Comparison of ENCODE assay signal across 8 mouse cellular contexts in the genomic region with DNA sequence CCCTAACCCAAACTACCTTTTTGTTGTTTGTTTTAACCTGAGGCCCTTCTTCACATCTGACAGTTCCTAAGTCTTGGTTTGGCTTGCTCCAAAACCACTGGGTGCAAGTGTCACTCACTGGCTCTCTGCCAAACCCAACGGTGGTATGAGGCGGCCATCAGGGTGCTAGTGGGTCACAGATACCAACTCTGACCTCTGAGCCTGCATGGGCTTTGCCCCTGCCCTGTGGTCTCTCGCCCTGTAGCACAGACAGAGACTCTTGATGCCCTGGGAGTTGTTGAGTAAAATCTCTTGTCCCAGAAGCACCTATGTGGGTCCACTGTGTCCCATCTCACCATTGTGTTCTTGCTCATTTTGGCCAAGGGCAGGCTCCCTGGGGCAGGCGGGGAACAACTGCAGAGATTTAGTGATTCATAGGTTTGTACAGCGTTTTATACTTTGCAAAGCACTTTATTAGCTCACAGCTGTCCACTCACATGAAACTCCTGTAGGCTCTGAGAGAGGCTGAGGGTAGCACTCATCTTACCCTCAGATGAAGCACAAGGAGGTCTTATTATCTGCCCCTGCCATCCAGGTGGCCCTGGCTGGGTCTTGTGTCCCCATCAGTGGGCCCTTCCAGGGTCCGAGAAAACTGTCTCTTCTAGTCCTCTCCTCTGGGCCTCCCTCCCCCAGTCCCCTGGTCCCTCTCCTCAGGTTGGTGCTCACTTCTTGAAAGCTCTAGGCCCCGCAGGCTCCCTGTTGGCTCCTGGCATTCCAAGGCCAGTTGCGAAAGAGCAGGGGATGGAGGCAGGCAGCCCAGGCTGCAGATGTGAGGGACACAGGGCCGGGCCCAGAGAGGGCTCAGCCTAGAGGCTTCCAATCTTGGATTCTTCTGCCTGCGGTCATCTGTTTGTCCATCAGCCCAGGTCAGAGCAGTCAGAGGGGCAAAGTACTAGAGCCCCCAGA. TPM values are rescaled to one million over a fixed set of nuclear protein-coding genes. Genes with fewer than 3 reads are reported as not detected.
A peak's percentile ranks its signal among the peaks of the same experiment; 100 is the strongest.
DNase-seq lines count a peak whose midpoint lies in the region; ATAC-seq lines count a peak whose summit lies in the region.
"Had no signal": no experiment of that assay in that cellular context is flagged by ENCODE, and none has a peak within 500 bp of the region (broad histone marks: within the 10 kb centered on the region; RNA-seq: fewer than 3 reads in every experiment).

No protein-coding gene starts in this region.

- ATAC-seq in neural tube, embryonic 11.5 days (ENCODE audit: insufficient read depth, low FRiP score, low TSS enrichment): no peak
- no peak for ATAC-seq in midbrain, embryonic 16.5 days

- peak overlapping the region; percentile 76; the same call in 1 of the 2 replicates for H3K4me2 ChIP-seq in neural tube, embryonic 11.5 days (ENCODE audit: low read depth)
- peak overlapping the region; percentile 81; the same call in 1 of the 2 replicates for H3K4me2 ChIP-seq in midbrain, embryonic 16.5 days (ENCODE audit: low read length)

- no peak for DNase-seq in neural tube, embryonic 11.5 days (ENCODE audit: low spot score)
- DNase-seq in neural tube, embryonic 10.5 days (ENCODE audit: extremely low spot score, low spot score): no peak
- peak; percentile 73 for DNase-seq in cerebellum, adult 9-11 months
- peak; percentile 54 to 56 for DNase-seq in heart, postnatal 36 days
- DNase-seq in c-Kit-positive CD71-positive TER-119-positive erythroid progenitor cells, embryonic 14.5 days (ENCODE audit: low spot score): no peak
- DNase-seq in left cerebral cortex, postnatal 25 days (ENCODE audit: low spot score in 2 of 2): no peak

- 81% methylated on average over 10 of the region's 10 CpGs for WGBS in neural tube, embryonic 11.5 days
- 83% methylated on average over 10 of the region's 10 CpGs for WGBS in midbrain, embryonic 16.5 days

- peak overlapping the region; percentile 57; the same call in 1 of the 2 replicates for H3K4me3 ChIP-seq in neural tube, embryonic 11.5 days (ENCODE audit: low read depth, low read length)
- H3K4me3 ChIP-seq in midbrain, embryonic 16.5 days (ENCODE audit: low read depth, low read length): no peak overlapping the region

- no peak overlapping the region for H3K27ac ChIP-seq in neural tube, embryonic 11.5 days (ENCODE audit: low read depth, low read length)
- H3K27ac ChIP-seq in midbrain, embryonic 16.5 days (ENCODE audit: low read length): no peak overlapping the region

- peaks cover 13% of the 10 kb centered on the region; the same call in 1 of the 2 replicates for H3K4me1 ChIP-seq in neural tube, embryonic 11.5 days (ENCODE audit: control insufficient read depth, insufficient read depth, low read length)
- peaks cover 15% of the 10 kb centered on the region for H3K4me1 ChIP-seq in midbrain, embryonic 16.5 days (ENCODE audit: control insufficient read depth, insufficient read depth, low read length)

- no peaks in the 10 kb centered on the region for H3K27me3 ChIP-seq in neural tube, embryonic 11.5 days (ENCODE audit: control insufficient read depth, insufficient read depth, low read length)
- no peaks in the 10 kb centered on the region for H3K27me3 ChIP-seq in midbrain, embryonic 16.5 days (ENCODE audit: control insufficient read depth, insufficient read depth, low read depth, low read length)

- H3K9ac ChIP-seq in neural tube, embryonic 11.5 days (ENCODE audit: low read length): no peak overlapping the region; the same call in 1 of the 2 replicates
- H3K9ac ChIP-seq in midbrain, embryonic 16.5 days (ENCODE audit: low read depth, low read length): peak overlapping the region; percentile 86; the same call in 1 of the 2 replicates

- H3K36me3 ChIP-seq in neural tube, embryonic 11.5 days (ENCODE audit: control insufficient read depth, insufficient read depth, low read length): peaks cover 5% of the 10 kb centered on the region
- peaks cover 12% of the 10 kb centered on the region for H3K36me3 ChIP-seq in midbrain, embryonic 16.5 days (ENCODE audit: control insufficient read depth, insufficient read depth, low read length)

- H3K9me3 ChIP-seq in neural tube, embryonic 11.5 days (ENCODE audit: control insufficient read depth, low read length): no peaks in the 10 kb centered on the region
- no peaks in the 10 kb centered on the region for H3K9me3 ChIP-seq in midbrain, embryonic 16.5 days (replicated peaks; ENCODE audit: control insufficient read depth, low read length, poor library complexity, severe bottlenecking)

- intact Hi-C loops in heart, postnatal 36 days (cut with DNase I): loop anchor here (5.0 kb wide), 1 partner anchor 125 kb away; a partner anchor contains a TSS
- intact Hi-C loops in left cerebral cortex, postnatal 25 days (cut with DNase I): no loop called here

RNA-seq across cellular contexts. Expression of a gene that starts 1.7 kb away (rescaled TPM):
- polyA plus RNA-seq in neural tube, embryonic 11.5 days (2014; fragmentation: Nextera tagmentation; extraction: Ambion mirVana): 11.1 and 12.2 TPM in 2 replicates
- 10 to 100 TPM; 26.2 to 27.7 TPM for total RNA-seq in heart, postnatal 36 days (2021)
- 38.9 and 44.0 TPM in 2 replicates for polyA plus RNA-seq in midbrain, embryonic 16.5 days (2015; fragmentation: Nextera tagmentation; extraction: Ambion mirVana)
- 10 to 100 TPM; 58.7 to 62.3 TPM for total RNA-seq in left cerebral cortex, postnatal 25 days (2021)

RNA-seq across cellular contexts. Expression of a gene that starts 9.2 kb away (rescaled TPM):
- 199 TPM in 2 replicates for polyA plus RNA-seq in neural tube, embryonic 11.5 days (2014; fragmentation: Nextera tagmentation; extraction: Ambion mirVana)
- 10 to 100 TPM; 50.7 to 53.6 TPM for total RNA-seq in heart, postnatal 36 days (2021)
- polyA plus RNA-seq in midbrain, embryonic 16.5 days (2015; fragmentation: Nextera tagmentation; extraction: Ambion mirVana): 134 and 136 TPM in 2 replicates
- 10 to 100 TPM; 57.5 to 71.9 TPM for total RNA-seq in left cerebral cortex, postnatal 25 days (2021)

RNA-seq across cellular contexts. Expression of a gene that starts 17.1 kb away (rescaled TPM):
- 0.15 and 0.27 TPM in 2 replicates for polyA plus RNA-seq in neural tube, embryonic 11.5 days (2014; fragmentation: Nextera tagmentation; extraction: Ambion mirVana)
- not detected for total RNA-seq in heart, postnatal 36 days (2021)
- 0.49 and 0.51 TPM in 2 replicates for polyA plus RNA-seq in midbrain, embryonic 16.5 days (2015; fragmentation: Nextera tagmentation; extraction: Ambion mirVana)
- total RNA-seq in left cerebral cortex, postnatal 25 days (2021): not detected
- polyA plus RNA-seq: spleen, adult 2 months had no signal

RNA-seq across cellular contexts. Expression of a gene that starts 42.4 kb away (rescaled TPM):
- polyA plus RNA-seq in neural tube, embryonic 11.5 days (2014; fragmentation: Nextera tagmentation; extraction: Ambion mirVana): 4.3 and 5.7 TPM in 2 replicates
- total RNA-seq in heart, postnatal 36 days (2021): not detected
- 16.4 and 16.7 TPM in 2 replicates for polyA plus RNA-seq in midbrain, embryonic 16.5 days (2015; fragmentation: Nextera tagmentation; extraction: Ambion mirVana)
- total RNA-seq in left cerebral cortex, postnatal 25 days (2021): 10 to 100 TPM; 37.2 to 38.8 TPM
- polyA plus RNA-seq: spleen, adult 2 months had no signal

Comparison
In these comparisons a context has a peak if more than half of its experiments do, and no peak if none do; other contexts are left out.
1. DNase-seq: peak in cerebellum, adult 9-11 months (single experiment) and heart, postnatal 36 days (2 of 2); none in neural tube, embryonic 11.5 days (single experiment), neural tube, embryonic 10.5 days (single experiment), c-Kit-positive CD71-positive TER-119-positive erythroid progenitor cells, embryonic 14.5 days (single experiment) and left cerebral cortex, postnatal 25 days (0 of 2).